In genomic region chr9:73755185-73755584, GRCm38 (mm10) we compare ENCODE assay signal across 22 mouse cellular contexts.
DNase-seq lines count a peak whose midpoint lies in the region; ATAC-seq lines count a peak whose summit lies in the region.
"Had no signal": no experiment of that assay in that cellular context is flagged by ENCODE, and none has a peak within 500 bp of the region (broad histone marks: within the 10 kb centered on the region; RNA-seq: fewer than 3 reads in every experiment).

No protein-coding gene starts in this region.

- no peaks in the 10 kb centered on the region for H3K36me3 ChIP-seq in heart, embryonic 10.5 days
- H3K36me3 ChIP-seq: embryonic facial prominence, embryonic 12.5 days; forebrain, embryonic 15.5 days; G1E; heart, embryonic 12.5 days; hindbrain, embryonic 12.5 days had no signal

- DNase-seq in cerebellum, postnatal 4 days (ENCODE audit: low spot score in 2 of 2), result no peak
- DNase-seq in brain, adult 2 months (ENCODE audit: low read depth, low spot score), result peak; percentile 75
- peak; percentile 23 to 42 for DNase-seq in cerebellum, adult 18-20 months
- peak; percentile 53 for DNase-seq in cerebellum, adult 9-11 months
- DNase-seq in right cerebral cortex, postnatal 14 days, result no peak
- no peak for DNase-seq in heart, embryonic 10.5 days (ENCODE audit: low spot score)
- no peak for DNase-seq in layer of hippocampus, postnatal 14 days (ENCODE audit: low spot score in 2 of 2)
- DNase-seq: adrenal gland, adult 8-10 months; adrenal gland, postnatal 36 days; B cell, adult 2 months; gastrocnemius, postnatal 14 days; heart, adult 2 months; heart, postnatal 36 days; kidney, adult 18-20 months had no signal

- no peaks in the 10 kb centered on the region for H3K9me3 ChIP-seq in heart, embryonic 10.5 days
- H3K9me3 ChIP-seq: embryonic facial prominence, embryonic 12.5 days; forebrain, embryonic 15.5 days; heart, embryonic 12.5 days; hindbrain, embryonic 12.5 days had no signal

- ATAC-seq in cerebellum, adult (ENCODE audit: insufficient number of reproducible peaks, low FRiP score, low TSS enrichment), result peak; percentile 66
- ATAC-seq: CD4-positive, CD25-positive, alpha-beta regulatory T cell, adult 4 months; forebrain, embryonic 15.5 days; hindbrain, embryonic 16.5 days had no signal

- WGBS in heart, embryonic 10.5 days, result 79% methylated on average over 2 of the region's 2 CpGs

- no peak overlapping the region for H3K27ac ChIP-seq in heart, embryonic 10.5 days
- H3K27ac ChIP-seq: embryonic facial prominence, embryonic 12.5 days; forebrain, embryonic 15.5 days; heart, adult 2 months; hindbrain, embryonic 12.5 days had no signal

- no peaks in the 10 kb centered on the region for H3K27me3 ChIP-seq in heart, embryonic 10.5 days (ENCODE audit: insufficient read depth, poor library complexity, severe bottlenecking)
- H3K27me3 ChIP-seq: embryonic facial prominence, embryonic 12.5 days; forebrain, embryonic 15.5 days; heart, embryonic 12.5 days; hindbrain, embryonic 12.5 days had no signal

- H3K4me3 ChIP-seq in heart, embryonic 10.5 days, result no peak overlapping the region
- H3K4me3 ChIP-seq: embryonic facial prominence, embryonic 12.5 days; forebrain, embryonic 15.5 days; heart, adult 2 months; heart, embryonic 12.5 days; hindbrain, embryonic 12.5 days had no signal

- H3K4me1 ChIP-seq in heart, embryonic 10.5 days, result peaks cover 16% of the 10 kb centered on the region
- H3K4me1 ChIP-seq: embryonic facial prominence, embryonic 12.5 days; forebrain, embryonic 15.5 days; hindbrain, embryonic 12.5 days had no signal

Comparison
In these comparisons a context has a peak if more than half of its experiments do, and no peak if none do; other contexts are left out.
1. DNase-seq: peak in brain, adult 2 months (single experiment), cerebellum, adult 18-20 months (2 of 2) and cerebellum, adult 9-11 months (single experiment); none in cerebellum, postnatal 4 days (0 of 2), right cerebral cortex, postnatal 14 days (single experiment), heart, embryonic 10.5 days (single experiment) and layer of hippocampus, postnatal 14 days (0 of 2).